Mouse (Mus musculus) thymus, postnatal 0 days (tissue): ENCODE data around the gene A630076J17Rik. TPM values are rescaled to one million over a fixed set of nuclear protein-coding genes. Genes with fewer than 3 reads are reported as not detected.

Experiments used
- DNase-seq: peaks from one replicate; pipeline ENCODE4 v3.0.0-alpha.2; 2015; ENCODE audit warnings: low spot score
- polyA plus RNA-seq: library from polyadenylated mRNA; unstranded; fragments of >200 nt; fragmentation: Nextera tagmentation; extraction: Ambion mirVana; gene quantifications from 2 replicates; pipeline ENCODE4 v1.2.1, GENCODE M21; 2015

The A630076J17Rik gene
- polyA plus RNA-seq, 1 experiment from 2014 or later: 0.92 TPM

DNA sequence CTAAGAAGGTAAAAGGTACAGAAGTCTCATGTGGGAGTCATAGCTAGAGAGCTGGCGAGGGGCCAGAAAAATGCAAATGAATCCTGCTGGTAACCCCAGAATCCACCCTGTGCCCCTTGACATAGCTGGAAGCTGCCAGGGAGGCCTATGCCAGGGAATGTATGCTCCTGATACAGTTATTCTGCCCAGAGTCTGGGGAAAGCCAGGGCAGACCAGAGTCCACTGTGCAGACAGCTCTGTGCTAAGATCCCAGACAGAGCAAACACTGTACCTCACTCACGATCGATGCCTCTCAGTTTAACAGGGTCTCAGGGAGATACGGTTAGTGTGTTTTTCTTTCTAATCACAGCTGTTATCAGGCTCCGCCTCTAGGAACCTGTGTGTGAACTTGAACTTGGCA is 592 bp upstream of the A630076J17Rik start:
- DNase-seq: no peak

DNA sequence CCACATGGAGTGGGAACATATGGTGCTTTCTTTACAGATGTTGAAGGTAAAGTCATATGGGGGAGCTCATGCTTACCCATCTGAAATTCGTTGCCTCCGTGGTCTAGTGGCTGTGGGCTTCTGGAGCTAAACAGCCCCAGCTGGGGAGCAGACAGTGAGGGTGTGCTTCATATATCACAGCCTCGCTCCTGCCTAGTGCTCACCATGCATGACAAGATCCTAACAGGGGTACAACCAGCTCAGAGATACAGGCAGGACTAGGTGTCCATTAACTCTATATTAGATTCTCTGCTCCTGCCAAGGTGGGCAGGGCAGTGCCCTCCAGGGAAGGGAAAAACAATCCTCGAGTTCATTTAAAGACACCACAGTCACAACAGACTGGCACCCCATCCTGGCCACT is 788 bp downstream of the A630076J17Rik start:
- DNase-seq: no peak

DNA sequence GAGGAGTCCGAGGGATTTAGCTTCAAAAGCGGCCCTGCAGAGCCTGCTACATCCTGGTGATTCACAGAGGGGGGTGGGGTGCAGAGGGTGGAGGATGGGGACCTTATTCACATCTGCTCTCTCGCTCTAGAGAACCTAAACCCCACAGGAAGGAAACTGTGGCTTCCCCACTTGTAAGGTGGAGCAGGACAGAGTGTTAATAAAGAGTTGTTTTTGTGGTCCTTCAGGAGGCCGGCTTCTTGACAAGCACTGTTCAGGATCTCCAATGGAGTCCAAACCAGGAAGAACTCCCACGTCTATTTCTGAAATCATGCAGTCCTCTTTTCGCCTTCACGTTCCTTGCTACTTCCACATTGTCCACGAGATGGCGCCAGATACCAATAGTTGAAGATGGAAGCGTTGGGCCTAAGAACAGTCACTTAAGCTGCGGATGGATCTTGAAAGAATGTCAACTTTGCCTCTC is 3.0 kb downstream of the A630076J17Rik start:
- peak; percentile 91 for DNase-seq

DNA sequence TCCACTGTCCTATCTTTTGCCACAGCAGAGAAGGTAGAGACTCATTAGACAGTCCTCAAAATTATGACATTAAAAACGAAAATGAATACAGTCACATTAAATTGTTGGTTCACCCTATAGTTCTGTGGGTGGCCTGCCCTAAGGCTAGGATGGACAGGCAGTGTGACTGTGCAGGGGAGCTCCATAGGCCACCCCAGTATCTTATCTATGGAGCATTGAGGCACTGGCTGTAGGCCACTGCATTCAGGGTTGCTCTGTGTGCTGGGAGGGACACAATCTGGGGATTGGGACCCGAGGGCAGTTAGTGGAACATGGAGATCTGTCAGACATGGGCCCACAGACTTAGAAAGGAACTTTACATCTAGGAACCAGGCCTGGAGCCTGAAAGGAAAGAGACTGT is 3.5 kb downstream of the A630076J17Rik start:
- no peak for DNase-seq

DNA sequence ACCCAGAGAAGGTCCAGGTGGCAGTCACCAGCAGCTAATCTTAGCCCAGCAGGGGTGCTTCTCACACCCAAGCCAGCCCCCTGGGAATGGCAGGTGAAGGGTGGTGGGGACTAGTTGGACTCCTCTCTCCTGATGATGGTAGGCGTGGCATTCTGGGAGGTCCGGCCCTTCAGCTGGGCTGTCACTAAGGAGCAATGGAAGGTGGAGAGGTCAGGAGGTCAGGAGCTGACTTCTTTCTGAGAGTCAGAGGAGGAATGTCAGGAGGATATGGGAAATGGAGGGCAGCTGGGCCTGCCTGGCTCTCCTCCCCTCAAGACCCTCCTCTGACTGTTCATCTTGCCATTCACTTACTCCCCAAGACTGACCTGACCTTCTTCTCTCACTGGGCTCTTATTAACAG is 7.6 kb downstream of the A630076J17Rik start:
- no peak for DNase-seq

DNA sequence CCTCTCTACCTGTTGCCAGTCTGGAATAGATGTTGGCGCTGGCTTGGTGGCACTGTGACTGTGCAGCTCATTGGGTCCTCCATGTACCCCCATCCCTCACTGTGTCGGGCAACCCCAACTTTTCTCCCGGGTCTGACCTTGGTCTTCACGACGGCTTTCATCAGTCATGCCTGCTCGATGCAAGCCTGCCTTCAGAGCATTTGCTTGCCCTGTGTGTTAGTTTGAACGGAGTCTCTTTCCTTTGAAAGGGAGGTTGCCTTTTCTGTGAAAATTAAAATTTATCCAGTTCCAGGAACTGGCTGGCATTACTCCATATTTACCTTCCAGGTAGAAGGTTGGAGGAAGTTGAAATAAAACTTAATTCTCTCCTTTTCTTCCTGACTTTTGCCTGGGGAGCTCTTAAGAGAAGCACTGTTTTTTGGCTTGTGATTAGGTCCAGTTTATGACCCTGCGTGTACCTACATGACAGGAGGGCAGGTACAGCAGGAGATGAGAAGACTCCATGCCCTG is 8.1 kb downstream of the A630076J17Rik start:
- no peak for DNase-seq

DNA sequence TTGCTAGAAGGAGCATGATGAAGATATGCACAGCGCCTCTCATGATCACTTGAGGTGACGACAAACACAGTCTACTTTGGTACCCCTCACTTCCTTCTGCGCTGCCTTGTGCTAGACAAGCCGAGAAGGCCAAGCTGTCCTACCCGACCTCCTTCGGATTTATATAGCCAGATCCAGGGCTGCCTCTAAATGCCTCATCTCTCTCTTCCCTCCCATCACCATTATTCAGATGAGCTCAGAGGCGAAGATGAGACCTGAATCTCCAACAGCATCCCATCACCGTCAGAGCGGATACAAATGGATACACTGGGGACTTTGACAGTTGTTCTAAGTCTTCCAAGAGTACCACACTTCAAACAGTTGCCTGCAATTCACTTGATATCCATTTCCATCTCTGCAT is 9.2 kb downstream of the A630076J17Rik start, which contains the start of gene Prok1:
Gene Prok1 (minus strand): TSS at position 101 of the 400 bp plus-strand sequence.
- no peak for DNase-seq

DNA sequence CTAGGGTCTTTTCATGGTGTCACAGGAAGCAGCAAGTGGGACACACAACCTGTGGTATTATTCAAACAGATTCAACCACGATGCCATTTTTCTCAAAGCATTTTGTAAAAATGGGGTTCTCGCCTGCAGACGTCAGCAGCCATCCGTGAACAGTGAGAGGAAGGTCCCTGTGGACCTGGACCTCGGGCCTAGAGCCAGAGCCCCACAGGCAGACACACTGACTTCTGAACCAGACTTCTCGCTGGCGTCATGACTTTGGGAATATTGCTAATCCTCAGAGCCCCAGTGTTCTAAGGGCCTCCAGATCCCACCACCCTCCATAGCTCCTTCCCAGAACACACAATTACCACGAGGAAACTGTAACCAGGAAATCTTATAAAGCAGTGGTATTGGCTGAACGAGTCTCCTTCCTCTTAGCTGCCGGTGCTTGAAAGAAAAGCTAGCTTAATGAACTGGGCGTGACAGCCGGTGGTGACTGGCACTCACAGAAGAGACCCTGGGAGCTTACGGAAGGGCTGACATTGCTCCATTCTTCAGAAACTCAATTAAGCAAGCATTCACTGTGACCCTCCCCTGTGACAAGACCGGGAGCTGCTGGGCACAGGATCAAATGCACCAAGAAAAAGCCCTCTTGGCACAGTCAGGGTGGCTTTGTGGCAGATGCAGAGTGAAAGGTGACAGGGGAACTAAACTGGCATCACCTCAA is 11.1 kb downstream of the A630076J17Rik start:
- DNase-seq: no peak

DNA sequence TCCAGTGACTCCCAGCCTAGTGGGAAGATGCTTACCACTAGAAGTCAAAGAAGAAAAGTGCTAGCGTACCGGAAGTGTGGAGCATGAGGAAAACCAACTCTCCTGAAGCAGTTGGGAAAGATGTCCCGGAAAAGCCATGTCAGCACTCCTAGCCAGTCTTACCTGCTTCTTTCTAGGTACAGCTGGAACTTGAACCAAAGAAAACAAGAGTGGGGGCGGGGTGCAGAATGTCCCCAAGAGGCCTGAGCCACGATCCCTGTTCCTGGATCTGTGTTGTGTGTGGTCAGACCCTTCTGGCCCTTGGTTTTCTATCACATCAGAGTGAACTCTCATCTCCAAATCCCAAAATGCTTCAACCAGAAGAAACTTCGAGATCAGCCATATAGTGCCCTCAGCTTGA is 16.5 kb downstream of the A630076J17Rik start:
- DNase-seq: no peak

DNA sequence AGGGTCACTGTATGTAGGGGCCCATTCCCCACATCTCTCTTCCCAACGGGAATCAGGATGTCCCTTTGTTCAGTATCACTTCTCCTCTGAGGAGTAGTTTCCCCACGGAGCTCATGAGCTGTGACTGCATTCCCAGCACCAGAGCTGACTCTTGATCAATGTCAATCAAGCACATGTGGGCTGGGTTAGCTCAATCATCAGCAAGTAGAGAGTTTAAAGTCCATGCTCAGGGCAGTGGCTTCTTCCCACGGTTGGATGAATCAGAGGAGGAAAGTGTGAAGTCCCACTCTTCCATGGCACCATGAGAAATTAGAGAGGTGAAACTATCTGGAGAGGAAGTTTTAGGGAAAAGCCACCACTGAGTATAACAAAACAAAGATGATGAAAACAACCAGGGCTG is 18.6 kb downstream of the A630076J17Rik start:
- DNase-seq: no peak

DNA sequence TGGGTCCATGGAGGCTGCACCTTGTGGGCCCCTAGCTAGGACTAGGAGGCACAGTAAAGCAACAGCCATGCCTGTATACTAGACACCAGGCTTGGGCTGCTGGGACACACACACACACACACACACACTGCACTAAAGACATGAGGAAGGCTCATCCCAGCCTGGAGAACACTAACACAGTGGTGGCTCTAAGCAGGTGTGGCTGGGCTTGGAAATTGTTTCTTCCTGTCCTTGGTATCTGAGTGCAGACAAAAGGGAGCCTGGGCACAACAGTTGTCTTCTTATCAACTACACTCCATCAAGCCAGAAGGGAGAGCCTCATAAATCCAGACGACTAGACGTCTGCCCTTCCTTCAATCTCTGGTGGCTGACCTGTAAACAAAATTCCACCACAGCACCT is 19.9 kb downstream of the A630076J17Rik start:
- no peak for DNase-seq

DNA sequence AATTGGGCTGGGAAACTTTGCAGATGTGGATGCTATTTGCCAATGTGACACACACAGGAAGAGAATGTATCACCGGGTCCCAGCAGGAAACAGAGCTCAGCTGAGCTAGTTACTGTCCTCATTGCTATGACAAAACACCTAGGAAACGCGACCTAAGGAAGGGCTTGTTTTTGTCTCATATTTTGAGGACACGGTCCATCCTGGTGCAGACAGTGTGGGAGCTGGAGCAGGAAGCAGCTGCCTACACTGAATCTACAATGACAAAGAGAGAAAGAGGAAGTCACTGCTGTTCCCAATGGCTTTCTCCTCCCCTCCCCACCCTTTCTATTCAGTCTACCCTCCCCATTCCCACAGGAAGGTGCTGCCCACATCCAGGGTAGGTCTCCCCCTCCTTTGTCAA is 21.6 kb downstream of the A630076J17Rik start:
- DNase-seq: peak; percentile 12

DNA sequence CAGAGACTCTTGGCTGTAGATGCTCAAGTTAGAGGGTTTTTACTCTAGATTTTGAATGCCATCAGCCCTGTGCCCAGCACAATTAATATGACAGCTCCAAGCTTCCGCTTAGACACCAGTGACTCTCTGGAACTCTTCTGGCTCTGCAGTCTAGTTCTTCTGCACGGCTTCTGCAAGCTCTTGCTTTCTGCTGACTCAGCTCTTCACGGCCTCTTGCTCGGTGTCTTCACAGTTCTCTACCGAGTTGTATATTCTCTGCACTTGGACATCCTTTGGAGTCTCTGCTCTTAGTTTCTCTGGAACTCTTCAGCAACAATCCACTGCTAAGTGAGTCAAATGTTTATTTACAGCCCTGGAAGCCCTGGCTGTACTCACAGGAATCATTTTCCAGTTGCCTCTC is 23.5 kb downstream of the A630076J17Rik start:
- DNase-seq: no peak

DNA sequence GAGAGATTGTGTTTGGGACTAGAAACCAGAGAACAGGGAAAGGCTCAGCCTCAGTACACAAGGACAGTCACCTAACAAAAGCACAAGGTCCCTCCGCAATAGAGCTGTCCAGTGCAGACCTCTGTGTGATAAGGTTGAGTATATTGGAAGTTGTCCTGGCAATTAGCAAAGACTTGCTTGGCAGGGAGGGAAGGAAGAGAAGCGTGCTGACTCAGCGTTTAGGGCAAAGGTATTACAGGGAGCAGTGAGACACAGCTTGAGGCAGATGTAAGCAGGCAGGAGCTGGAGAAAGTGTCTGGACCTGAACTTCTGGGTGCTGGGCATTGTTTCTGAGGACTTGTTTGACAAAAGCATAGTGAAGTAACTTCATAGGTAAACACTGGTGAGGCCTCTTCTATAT is 25.6 kb downstream of the A630076J17Rik start:
- no peak for DNase-seq

DNA sequence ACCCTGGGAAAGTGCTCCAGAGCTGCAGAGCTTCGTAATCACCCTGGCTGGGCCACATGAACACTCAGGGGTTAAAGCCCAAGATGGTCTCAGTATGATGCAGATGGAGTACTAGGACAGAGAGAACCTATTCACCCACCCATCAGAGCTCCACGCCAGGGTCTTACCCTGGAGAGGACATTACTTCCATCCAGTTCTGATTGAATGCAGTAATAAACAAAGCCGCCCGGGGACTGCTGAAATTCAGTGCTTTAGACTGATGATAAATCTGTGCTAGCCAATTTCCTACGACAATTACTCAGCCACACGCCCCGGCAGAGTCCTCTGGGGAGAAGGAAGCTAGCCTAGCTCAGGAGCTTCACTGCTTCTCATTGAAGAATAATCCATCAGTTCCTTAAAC is 26.3 kb downstream of the A630076J17Rik start:
- DNase-seq: no peak

DNA sequence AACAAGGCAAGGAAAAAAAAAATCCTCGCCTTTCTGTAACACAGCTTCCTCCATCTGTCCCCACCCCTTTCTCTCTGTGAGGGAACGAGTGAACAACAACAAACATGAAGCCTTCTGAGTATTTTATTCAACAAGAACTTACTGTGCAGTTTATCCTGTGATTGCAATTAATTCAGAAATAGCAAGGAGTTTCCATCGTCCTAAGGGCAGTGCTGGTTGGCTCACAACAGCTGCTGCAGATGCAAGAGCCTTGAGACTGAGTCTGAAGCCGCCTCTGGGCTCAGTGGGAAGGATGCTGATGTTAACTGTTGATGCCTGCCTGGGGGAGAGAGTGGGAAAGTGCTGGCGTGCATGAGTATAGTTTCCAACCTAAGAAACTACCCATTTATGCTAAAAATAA is 27.5 kb downstream of the A630076J17Rik start:
- no peak for DNase-seq

DNA sequence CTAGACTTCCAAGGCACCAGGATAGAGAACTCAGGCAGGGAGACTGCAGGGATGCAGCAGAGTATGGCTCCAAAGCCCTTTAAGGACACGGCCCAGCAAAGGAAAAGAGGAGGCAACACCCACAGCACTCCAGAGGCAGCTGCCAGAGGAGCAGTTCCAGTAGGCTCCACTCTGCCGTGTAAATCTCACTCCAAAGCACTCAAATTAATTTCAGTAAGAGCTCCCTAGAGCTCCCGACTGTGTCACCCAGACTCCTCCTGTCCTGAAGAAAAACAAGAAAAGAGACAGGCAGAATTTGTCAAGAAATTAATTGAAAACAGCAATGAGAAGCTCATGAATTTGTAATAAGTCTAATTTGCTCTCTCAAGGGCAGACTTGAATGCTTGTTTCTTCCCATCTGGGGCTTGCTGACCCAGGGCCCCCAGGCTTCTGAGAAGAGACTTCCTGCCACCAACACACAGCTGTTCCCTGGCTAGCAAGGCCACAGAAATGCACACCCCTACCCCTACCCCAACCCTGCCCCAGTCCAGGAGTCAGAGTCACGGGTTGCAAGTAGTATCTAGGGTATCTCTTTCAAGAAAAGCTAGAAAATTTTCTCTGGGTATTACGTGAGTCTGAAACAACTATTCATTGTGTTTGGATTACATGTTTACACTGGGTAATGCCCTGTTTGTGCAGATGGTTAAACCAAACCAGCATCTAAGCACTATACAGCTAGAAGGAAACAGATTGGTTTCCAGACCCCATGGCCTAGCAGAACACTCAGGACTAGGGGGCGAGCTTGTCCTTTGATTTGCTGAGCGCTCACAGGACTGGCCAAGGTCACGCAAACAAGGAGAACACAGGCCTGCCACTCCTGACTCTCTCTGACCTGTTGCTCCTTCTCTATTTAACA is 30.8 kb downstream of the A630076J17Rik start:
- DNase-seq: peak; percentile 48

DNA sequence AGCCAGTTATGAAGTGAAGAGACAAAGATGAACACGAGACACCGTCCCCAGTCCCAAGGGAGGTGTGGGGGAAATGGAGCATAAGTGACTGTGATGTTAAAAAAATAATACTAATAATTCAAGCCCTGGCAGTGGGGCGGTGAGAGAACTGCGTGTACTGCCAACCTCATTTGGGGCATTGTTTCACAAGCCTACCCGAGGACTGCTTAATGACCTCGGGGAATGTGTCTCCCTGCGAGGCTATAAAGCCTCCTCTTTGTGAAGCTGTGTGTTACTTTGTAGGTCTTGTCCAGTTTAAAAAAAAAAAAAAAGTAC is 31.4 kb downstream of the A630076J17Rik start:
- no peak for DNase-seq

DNA sequence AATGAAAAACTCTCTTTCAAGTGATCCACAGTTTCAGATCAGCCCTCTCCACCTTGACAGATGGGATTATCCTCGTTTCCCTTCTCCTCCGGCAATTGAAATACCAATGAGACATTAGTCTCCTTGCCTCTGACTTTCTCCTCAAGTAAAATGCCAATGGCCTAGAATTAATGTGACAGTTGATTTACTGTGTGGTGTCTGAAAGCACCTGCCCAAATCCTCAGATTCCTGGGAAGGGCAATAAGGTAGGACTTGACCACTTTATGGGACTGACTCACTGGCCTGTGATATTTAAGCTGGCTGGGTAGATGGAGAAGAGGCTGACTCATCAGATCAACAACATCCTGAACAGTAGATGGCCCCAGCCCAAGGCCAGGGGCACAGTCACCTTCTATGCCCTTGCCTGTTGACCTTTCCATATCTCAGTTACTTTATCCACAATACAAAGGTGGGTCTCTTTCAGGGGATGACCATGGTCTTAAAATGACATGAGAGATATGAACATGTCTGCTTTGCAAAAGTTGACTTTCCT is 36.5 kb downstream of the A630076J17Rik start:
- no peak for DNase-seq

DNA sequence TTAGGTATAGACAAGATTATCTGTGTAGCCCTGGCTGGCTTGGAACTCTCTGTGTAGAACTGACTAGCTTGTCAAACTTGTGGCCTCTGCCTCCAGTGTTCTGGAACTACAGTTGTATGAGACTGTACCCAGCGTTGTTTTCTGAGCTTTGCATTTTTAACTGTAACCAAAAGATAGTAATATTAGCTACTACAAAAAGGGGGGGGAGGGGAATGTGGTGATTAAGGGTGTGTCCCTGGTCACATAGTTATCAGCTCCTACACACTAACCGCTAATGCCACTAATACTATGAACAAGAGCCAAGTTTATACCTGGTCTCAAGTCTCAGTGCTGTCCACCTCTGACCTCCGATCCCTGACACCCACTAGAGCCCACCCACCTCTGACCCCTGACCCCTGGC is 42.0 kb downstream of the A630076J17Rik start:
- no peak for DNase-seq

DNA sequence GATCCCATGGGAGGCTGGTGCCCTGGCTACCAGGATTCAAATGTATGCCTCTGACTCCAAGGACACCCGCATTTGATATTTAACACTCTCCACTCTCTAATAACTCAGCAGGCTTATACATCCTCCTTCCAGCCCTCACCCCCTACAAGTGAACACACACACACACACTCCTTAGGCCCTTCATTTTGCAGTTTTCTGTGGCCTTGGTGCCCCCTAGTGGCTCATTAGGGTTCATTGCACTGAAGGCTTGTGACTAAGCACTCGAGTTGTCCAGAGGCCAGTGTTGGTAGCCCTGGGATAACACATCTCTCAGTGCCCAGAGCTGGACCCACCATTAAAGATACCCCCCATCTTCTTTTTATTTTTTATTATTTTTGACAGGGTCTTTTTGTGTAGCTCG is 43.4 kb downstream of the A630076J17Rik start:
- peak; percentile 76 for DNase-seq

DNA sequence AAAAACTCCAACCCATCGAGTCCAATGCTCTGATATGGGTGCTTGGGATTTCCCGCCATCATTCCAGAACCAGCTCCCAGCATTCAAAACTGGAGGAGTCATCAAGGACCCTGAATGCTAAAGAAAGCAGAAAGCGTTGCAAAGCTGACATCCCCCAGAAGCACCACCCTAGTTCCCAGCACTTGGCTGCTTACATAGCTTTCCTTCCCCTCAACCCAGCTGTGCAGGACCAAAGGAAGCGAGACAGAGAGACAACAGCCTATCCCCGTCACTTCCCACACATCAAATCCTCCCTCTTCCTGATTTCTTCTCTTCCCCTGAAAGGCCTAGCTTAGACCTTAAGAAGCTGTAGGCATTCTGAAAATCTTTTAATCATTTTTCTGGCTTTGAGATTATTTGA is 44.9 kb downstream of the A630076J17Rik start:
- DNase-seq: no peak
